Mouse (Mus musculus): Measurements from ENCODE around the gene Rnf26. TPM values are rescaled to one million over a fixed set of nuclear protein-coding genes. Genes with fewer than 3 reads are reported as not detected.

Gene Rnf26
- polyA plus RNA-seq, 1 experiment from 2014 or later, result 56.4 TPM

GRCm38 (mm10) chr9:44075276-44075995 is 37.9 kb downstream of the Rnf26 start:
- no peak overlapping the region for H3K4me3 ChIP-seq (ENCODE audit: low read depth, low read length)
- no peak overlapping the region for H3K27ac ChIP-seq (ENCODE audit: low read depth, low read length)
- DNase-seq (ENCODE audit: low spot score, missing footprints) (peak; percentile 80), ATAC-seq (ENCODE audit: low FRiP score) (no peak)
- H3K4me2 ChIP-seq, result no peak overlapping the region
- peaks cover 37% of the 10 kb centered on the region for H3K4me1 ChIP-seq (ENCODE audit: control insufficient read depth, insufficient read depth, low read length)
- H3K9me3 ChIP-seq (ENCODE audit: control insufficient read depth, low read length), result no peaks in the 10 kb centered on the region
- H3K27me3 ChIP-seq (ENCODE audit: control insufficient read depth, insufficient read depth, low read length), result no peaks in the 10 kb centered on the region
- H3K36me3 ChIP-seq (ENCODE audit: control insufficient read depth, insufficient read depth, low read length), result no peaks in the 10 kb centered on the region
- 80% methylated on average over 24 of the region's 24 CpGs for WGBS
- no peak overlapping the region for H3K9ac ChIP-seq (ENCODE audit: low read length)

- no peak overlapping the region for H3K4me3 ChIP-seq (ENCODE audit: low read depth, low read length)
- no peak for ATAC-seq (ENCODE audit: low FRiP score)
- no peak overlapping the region for H3K9ac ChIP-seq (ENCODE audit: low read length)
- H3K27me3 ChIP-seq (ENCODE audit: control insufficient read depth, insufficient read depth, low read length), result no peaks in the 10 kb centered on the region
- H3K27ac ChIP-seq (ENCODE audit: low read depth, low read length), result no peak overlapping the region
- H3K36me3 ChIP-seq (ENCODE audit: control insufficient read depth, insufficient read depth, low read length), result no peaks in the 10 kb centered on the region
- peak; percentile 81 for DNase-seq (ENCODE audit: low spot score, missing footprints)
- peaks cover 37% of the 10 kb centered on the region for H3K4me1 ChIP-seq (ENCODE audit: control insufficient read depth, insufficient read depth, low read length)
- no peaks in the 10 kb centered on the region for H3K9me3 ChIP-seq (ENCODE audit: control insufficient read depth, low read length)
- 56% methylated on average over 9 of the region's 9 CpGs for WGBS
- H3K4me2 ChIP-seq, result no peak overlapping the region
Measured at GRCm38 (mm10) chr9:44074395-44075275, 38.7 kb downstream of the Rnf26 start.

GRCm38 (mm10) chr9:44073115-44073514 is 40.2 kb downstream of the Rnf26 start:
- DNase-seq (ENCODE audit: low spot score, missing footprints) (peak; percentile 91), ATAC-seq (ENCODE audit: low FRiP score) (no peak)
- Histone ChIP-seq H3K4me3 (ENCODE audit: low read depth, low read length) (no peak overlapping the region), H3K4me2 (peak overlapping the region; percentile 14; the same call in 1 of the 2 replicates), H3K27me3 (ENCODE audit: control insufficient read depth, insufficient read depth, low read length) (no peaks in the 10 kb centered on the region), H3K36me3 (ENCODE audit: control insufficient read depth, insufficient read depth, low read length) (no peaks in the 10 kb centered on the region), H3K9me3 (ENCODE audit: control insufficient read depth, low read length) (no peaks in the 10 kb centered on the region), H3K9ac (ENCODE audit: low read length) (peak overlapping the region; percentile 4; the same call in 1 of the 2 replicates), H3K27ac (ENCODE audit: low read depth, low read length) (peak overlapping the region; percentile 45; the same call in 1 of the 2 replicates), H3K4me1 (ENCODE audit: control insufficient read depth, insufficient read depth, low read length) (peaks cover 29% of the 10 kb centered on the region)
- WGBS, result 52% methylated on average over 5 of the region's 5 CpGs

- Histone ChIP-seq H3K9me3 (ENCODE audit: control insufficient read depth, low read length) (no peaks in the 10 kb centered on the region), H3K4me1 (ENCODE audit: control insufficient read depth, insufficient read depth, low read length) (peaks cover 29% of the 10 kb centered on the region), H3K27me3 (ENCODE audit: control insufficient read depth, insufficient read depth, low read length) (no peaks in the 10 kb centered on the region), H3K4me2 (peak overlapping the region; percentile 14), H3K9ac (ENCODE audit: low read length) (peak overlapping the region; percentile 46; the same call in 1 of the 2 replicates), H3K36me3 (ENCODE audit: control insufficient read depth, insufficient read depth, low read length) (no peaks in the 10 kb centered on the region), H3K27ac (ENCODE audit: low read depth, low read length) (peak overlapping the region; percentile 67), H3K4me3 (ENCODE audit: low read depth, low read length) (no peak overlapping the region)
- ATAC-seq (ENCODE audit: low FRiP score) (peak; percentile 68), DNase-seq (ENCODE audit: low spot score, missing footprints) (peak; percentile 91)
- 20% methylated on average over 4 of the region's 4 CpGs for WGBS
Measured at GRCm38 (mm10) chr9:44072599-44072915, 40.8 kb downstream of the Rnf26 start.

- no peaks in the 10 kb centered on the region for H3K27me3 ChIP-seq (ENCODE audit: control insufficient read depth, insufficient read depth, low read length)
- 18% methylated on average over 11 of the region's 11 CpGs for WGBS
Measured at GRCm38 (mm10) chr9:44071914-44072598, 41.3 kb downstream of the Rnf26 start.

GRCm38 (mm10) chr9:44070844-44071231 is 42.5 kb downstream of the Rnf26 start:
- H3K9ac ChIP-seq (ENCODE audit: low read length), result no peak overlapping the region
- H3K4me1 ChIP-seq (ENCODE audit: control insufficient read depth, insufficient read depth, low read length), result peaks cover 33% of the 10 kb centered on the region
- no peak for ATAC-seq (ENCODE audit: low FRiP score)
- no peak overlapping the region for H3K4me2 ChIP-seq
- no peaks in the 10 kb centered on the region for H3K9me3 ChIP-seq (ENCODE audit: control insufficient read depth, low read length)
- peak; percentile 85 for DNase-seq (ENCODE audit: low spot score, missing footprints)
- no peak overlapping the region for H3K4me3 ChIP-seq (ENCODE audit: low read depth, low read length)
- no peaks in the 10 kb centered on the region for H3K27me3 ChIP-seq (ENCODE audit: control insufficient read depth, insufficient read depth, low read length)
- H3K36me3 ChIP-seq (ENCODE audit: control insufficient read depth, insufficient read depth, low read length), result no peaks in the 10 kb centered on the region
- H3K27ac ChIP-seq (ENCODE audit: low read depth, low read length), result no peak overlapping the region
- WGBS, result 52% methylated on average over 8 of the region's 8 CpGs

More at GRCm38 (mm10) chr9:44071914-44072598, 41.3 kb downstream of the Rnf26 start:
- Histone ChIP-seq H3K4me1 (ENCODE audit: control insufficient read depth, insufficient read depth, low read length) (peaks cover 33% of the 10 kb centered on the region), H3K9ac (ENCODE audit: low read length) (peak overlapping the region; percentile 46; the same call in 1 of the 2 replicates), H3K9me3 (ENCODE audit: control insufficient read depth, low read length) (no peaks in the 10 kb centered on the region), H3K27ac (ENCODE audit: low read depth, low read length) (peak overlapping the region; percentile 67), H3K4me3 (ENCODE audit: low read depth, low read length) (no peak overlapping the region), H3K36me3 (ENCODE audit: control insufficient read depth, insufficient read depth, low read length) (no peaks in the 10 kb centered on the region), H3K4me2 (peak overlapping the region; percentile 14)
- DNase-seq (ENCODE audit: low spot score, missing footprints) (peak; percentile 94), ATAC-seq (ENCODE audit: low FRiP score) (peak; percentile 80)

GRCm38 (mm10) chr9:44070113-44070843 is 43.0 kb downstream of the Rnf26 start:
- Histone ChIP-seq H3K27ac (ENCODE audit: low read depth, low read length) (no peak overlapping the region), H3K4me3 (ENCODE audit: low read depth, low read length) (no peak overlapping the region), H3K9me3 (ENCODE audit: control insufficient read depth, low read length) (no peaks in the 10 kb centered on the region), H3K27me3 (ENCODE audit: control insufficient read depth, insufficient read depth, low read length) (no peaks in the 10 kb centered on the region), H3K4me2 (no peak overlapping the region), H3K9ac (ENCODE audit: low read length) (no peak overlapping the region), H3K4me1 (ENCODE audit: control insufficient read depth, insufficient read depth, low read length) (peaks cover 33% of the 10 kb centered on the region), H3K36me3 (ENCODE audit: control insufficient read depth, insufficient read depth, low read length) (no peaks in the 10 kb centered on the region)
- no peak for ATAC-seq (ENCODE audit: low FRiP score)
- 78% methylated on average over 14 of the region's 14 CpGs for WGBS
- DNase-seq (ENCODE audit: low spot score, missing footprints), result no peak

- DNase-seq (ENCODE audit: low spot score, missing footprints) (no peak), ATAC-seq (ENCODE audit: low FRiP score) (no peak)
- H3K4me2 ChIP-seq, result no peak overlapping the region
- H3K4me1 ChIP-seq (ENCODE audit: control insufficient read depth, insufficient read depth, low read length), result peaks cover 33% of the 10 kb centered on the region
- 27% methylated on average over 7 of the region's 7 CpGs for WGBS
- no peaks in the 10 kb centered on the region for H3K36me3 ChIP-seq (ENCODE audit: control insufficient read depth, insufficient read depth, low read length)
- H3K4me3 ChIP-seq (ENCODE audit: low read depth, low read length), result no peak overlapping the region
- H3K27me3 ChIP-seq (ENCODE audit: control insufficient read depth, insufficient read depth, low read length), result no peaks in the 10 kb centered on the region
- H3K27ac ChIP-seq (ENCODE audit: low read depth, low read length), result no peak overlapping the region
- H3K9ac ChIP-seq (ENCODE audit: low read length), result no peak overlapping the region; the same call in 1 of the 2 replicates
- no peaks in the 10 kb centered on the region for H3K9me3 ChIP-seq (ENCODE audit: control insufficient read depth, low read length)
Measured at GRCm38 (mm10) chr9:44069252-44069651, 44.1 kb downstream of the Rnf26 start.
